Mouse (Mus musculus) 3T3-L1 (cell line): Measurements from ENCODE around the gene Acsm1.

Experiments
- DNase-seq: peaks from one replicate; pipeline ENCODE4 v3.0.0-alpha.2; 2015; ENCODE audit warnings: low read depth, low spot score

The Acsm1 gene

DNA sequence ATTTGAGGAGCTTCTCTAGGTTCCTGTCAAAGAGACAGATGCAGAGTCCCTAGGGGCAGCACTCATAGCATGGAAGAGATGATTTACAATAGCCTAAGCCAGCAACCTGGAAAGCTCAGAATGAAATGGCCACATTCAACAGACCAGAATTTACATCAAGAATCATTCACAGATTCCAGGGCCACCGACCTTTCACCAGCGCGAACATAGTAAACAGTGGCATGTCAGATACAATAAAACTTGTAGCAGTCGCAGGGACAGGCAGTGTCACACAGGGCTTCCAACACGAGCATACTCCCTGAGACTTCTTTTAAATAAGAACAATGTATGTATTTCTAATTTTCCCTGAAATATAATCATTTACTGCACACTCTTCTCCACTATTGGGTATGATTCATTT, 63.6 kb downstream of the Acsm1 start:
- no peak for DNase-seq

- DNase-seq: peak; percentile 5
Observed at GRCm38 (mm10) chr7:119670925-119671324, 64.1 kb downstream of the Acsm1 start.

DNA sequence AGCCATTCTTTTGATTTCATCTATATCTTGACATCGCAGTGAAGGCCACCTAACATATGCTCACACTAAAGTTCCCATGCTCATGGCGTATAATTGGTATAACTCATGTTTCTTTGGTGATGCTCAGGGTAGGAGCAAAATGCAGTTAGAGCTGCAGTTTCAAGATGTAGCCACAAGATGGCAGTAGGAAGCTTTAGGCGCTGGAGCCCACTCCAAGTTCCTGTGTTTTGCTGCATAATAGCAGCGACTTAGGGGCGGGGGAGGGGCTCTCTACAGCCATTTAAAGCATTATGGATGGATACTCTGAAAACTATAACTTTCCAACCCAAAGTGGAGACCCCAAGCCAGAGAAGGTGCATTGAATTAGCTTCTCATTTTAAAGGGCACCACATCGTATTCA, 66.6 kb downstream of the Acsm1 start:
- peak; percentile 70 for DNase-seq

DNA sequence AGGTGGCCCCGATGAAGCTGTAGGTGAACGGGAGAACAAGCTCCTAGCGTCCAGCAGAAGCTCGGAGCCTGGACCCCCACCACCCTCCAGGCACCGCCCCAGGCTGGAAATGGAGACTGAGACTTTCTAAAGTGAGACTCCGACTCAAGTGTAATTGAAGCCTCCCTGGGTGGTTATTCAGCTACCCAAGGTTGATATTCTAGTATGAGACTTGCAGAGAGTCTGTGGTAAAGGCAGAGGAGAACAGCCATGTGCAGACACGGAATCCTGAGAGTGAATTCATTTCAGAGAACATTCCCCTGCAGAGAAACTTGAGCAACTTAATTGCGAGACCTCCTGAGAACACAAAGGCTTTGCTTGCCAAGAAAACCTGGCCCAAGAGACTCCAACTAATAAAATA, 73.3 kb downstream of the Acsm1 start:
- DNase-seq: no peak

- DNase-seq: no peak
Observed at GRCm38 (mm10) chr7:119682699-119683098, 75.9 kb downstream of the Acsm1 start.

DNA sequence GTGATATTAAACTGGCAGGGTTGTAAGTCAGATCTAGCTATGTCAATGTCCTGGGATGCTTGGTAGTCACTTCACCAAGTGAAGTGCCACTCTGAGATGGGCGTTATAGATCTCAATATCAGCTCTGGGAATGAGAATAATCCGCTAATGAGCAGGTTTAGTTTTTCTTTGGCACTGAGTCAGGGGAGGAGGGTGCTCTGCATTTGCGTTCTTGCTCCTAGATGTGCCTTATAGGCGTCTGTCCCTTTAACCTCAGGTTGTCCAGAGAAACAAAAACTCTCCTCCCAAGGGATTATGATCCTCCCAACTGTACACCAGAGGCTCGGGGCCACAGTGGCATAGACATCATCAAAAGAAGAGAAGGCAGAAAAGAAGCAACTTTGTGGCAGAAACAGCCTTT, 82.9 kb downstream of the Acsm1 start, which contains the start of gene Acsm4:
Gene Acsm4 (plus strand): TSS at position 301 of the 400 bp plus-strand sequence.
- DNase-seq: no peak

DNA sequence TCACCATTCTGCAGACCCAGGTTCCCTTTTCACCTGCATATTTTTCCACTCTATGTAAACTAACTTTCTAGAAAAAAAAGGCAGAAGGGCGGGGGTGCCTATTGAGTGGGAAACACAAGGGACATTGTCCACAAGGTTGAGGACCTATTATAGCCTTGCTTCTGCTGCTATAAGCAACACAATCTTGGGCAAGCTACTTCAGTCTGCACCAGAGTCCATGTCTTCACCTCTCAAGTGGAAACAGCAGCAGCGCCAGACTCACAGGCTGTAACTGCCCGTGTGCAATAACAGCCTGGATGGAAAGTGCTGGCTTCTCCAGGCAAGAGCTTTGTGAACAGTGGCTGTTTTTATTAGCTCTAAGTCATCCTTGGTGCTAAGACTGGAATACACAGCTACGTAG, 85.5 kb downstream of the Acsm1 start:
- DNase-seq: no peak

DNA sequence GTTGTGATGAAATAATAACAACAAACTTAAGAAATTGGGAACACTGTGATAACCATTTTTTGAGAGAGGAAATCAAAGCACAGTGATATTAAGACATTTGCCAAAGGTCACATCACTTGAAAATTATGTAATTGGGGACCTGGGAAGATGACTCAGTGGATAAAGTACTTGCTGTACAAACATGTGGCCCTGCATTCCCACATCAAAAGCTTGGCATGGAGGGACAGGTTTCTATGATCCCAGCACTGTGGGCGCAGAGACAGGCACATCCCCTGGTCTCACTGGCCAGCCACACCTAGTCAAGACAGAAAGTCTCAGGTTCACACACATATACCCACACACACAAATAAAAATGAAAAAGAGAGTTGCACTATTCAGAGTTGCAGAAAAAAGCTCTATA, 88.1 kb downstream of the Acsm1 start:
- DNase-seq: no peak
